In genomic region chr5:24124175-24124574, GRCm38 (mm10) we compare ENCODE assay signal across 10 mouse cellular contexts. TPM values are rescaled to one million over a fixed set of nuclear protein-coding genes. Genes with fewer than 3 reads are reported as not detected.
DNase-seq lines count a peak whose midpoint lies in the region; ATAC-seq and TF ChIP-seq lines count a peak whose summit lies in the region.
"Had no signal": no experiment of that assay in that cellular context is flagged by ENCODE, and none has a peak within 500 bp of the region (broad histone marks: within the 10 kb centered on the region; RNA-seq: fewer than 3 reads in every experiment).

No protein-coding gene starts in this region.

- peak; percentile 33 for DNase-seq in hindbrain, embryonic 11.5 days (ENCODE audit: low spot score)
- DNase-seq in hindbrain, postnatal 0 days (ENCODE audit: low spot score) = no peak
- DNase-seq in embryonic facial prominence, embryonic 10.5 days (ENCODE audit: low spot score) = peak; percentile 31
- no peak for DNase-seq in adrenal gland, postnatal 25 days
- no peak for DNase-seq in lung, postnatal 10 days
- DNase-seq: lung, postnatal 36 days; right cerebral cortex, postnatal 4 days had no signal

- H3K4me2 ChIP-seq in hindbrain, embryonic 11.5 days (replicated peaks; ENCODE audit: low read depth, low read length) = no peak overlapping the region
- H3K4me2 ChIP-seq in hindbrain, postnatal 0 days (ENCODE audit: low read depth, low read length) = no peak overlapping the region
- H3K4me2 ChIP-seq in forebrain, embryonic 16.5 days (ENCODE audit: low read length) = no peak overlapping the region
- H3K4me2 ChIP-seq in neural tube, embryonic 13.5 days = no peak overlapping the region
- H3K4me2 ChIP-seq: limb, embryonic 15.5 days had no signal

- ATAC-seq in hindbrain, embryonic 11.5 days (ENCODE audit: low FRiP score) = peak; percentile 75
- ATAC-seq in hindbrain, postnatal 0 days = no peak
- peak; percentile 57 for ATAC-seq in forebrain, embryonic 16.5 days
- ATAC-seq in neural tube, embryonic 13.5 days (ENCODE audit: low read depth) = peak; percentile 47; the same call in 1 of the 2 replicates

- peaks cover 5% of the 10 kb centered on the region; the same call in 1 of the 2 replicates for H3K4me1 ChIP-seq in hindbrain, embryonic 11.5 days (replicated peaks; ENCODE audit: control insufficient read depth, insufficient read depth, low read length)
- H3K4me1 ChIP-seq in hindbrain, postnatal 0 days (ENCODE audit: insufficient read depth, low read length) = no peaks in the 10 kb centered on the region
- H3K4me1 ChIP-seq in embryonic facial prominence, embryonic 10.5 days = peaks cover 17% of the 10 kb centered on the region
- peaks cover 21% of the 10 kb centered on the region for H3K4me1 ChIP-seq in forebrain, embryonic 16.5 days (replicated peaks; ENCODE audit: control insufficient read depth, insufficient read depth, low read length)
- peaks cover 32% of the 10 kb centered on the region for H3K4me1 ChIP-seq in neural tube, embryonic 13.5 days (replicated peaks)
- H3K4me1 ChIP-seq: limb, embryonic 15.5 days had no signal

- WGBS in hindbrain, embryonic 11.5 days = 72% methylated on average over 1 of the region's 1 CpGs
- 60% methylated on average over 1 of the region's 1 CpGs for WGBS in hindbrain, postnatal 0 days
- WGBS in embryonic facial prominence, embryonic 10.5 days = 47% methylated on average over 1 of the region's 1 CpGs
- WGBS in forebrain, embryonic 16.5 days = 0% methylated on average over 1 of the region's 1 CpGs
- 43% methylated on average over 1 of the region's 1 CpGs for WGBS in neural tube, embryonic 13.5 days

- H3K27me3 ChIP-seq in hindbrain, embryonic 11.5 days (ENCODE audit: control insufficient read depth, insufficient read depth, low read length) = no peaks in the 10 kb centered on the region
- H3K27me3 ChIP-seq in hindbrain, postnatal 0 days (ENCODE audit: insufficient read depth, low read length) = no peaks in the 10 kb centered on the region
- no peaks in the 10 kb centered on the region for H3K27me3 ChIP-seq in embryonic facial prominence, embryonic 10.5 days (replicated peaks; ENCODE audit: low read depth, poor library complexity, severe bottlenecking)
- no peaks in the 10 kb centered on the region for H3K27me3 ChIP-seq in forebrain, embryonic 16.5 days (replicated peaks; ENCODE audit: control insufficient read depth, insufficient read depth, low read length)
- H3K27me3 ChIP-seq in neural tube, embryonic 13.5 days = no peaks in the 10 kb centered on the region
- H3K27me3 ChIP-seq: limb, embryonic 15.5 days had no signal

- no peak overlapping the region for H3K4me3 ChIP-seq in hindbrain, embryonic 11.5 days (ENCODE audit: low read depth, low read length)
- no peak overlapping the region for H3K4me3 ChIP-seq in hindbrain, postnatal 0 days (ENCODE audit: low read length)
- no peak overlapping the region for H3K4me3 ChIP-seq in embryonic facial prominence, embryonic 10.5 days
- no peak overlapping the region for H3K4me3 ChIP-seq in forebrain, embryonic 16.5 days (replicated peaks; ENCODE audit: low read length)
- no peak overlapping the region for H3K4me3 ChIP-seq in neural tube, embryonic 13.5 days
- H3K4me3 ChIP-seq: limb, embryonic 15.5 days had no signal

- no peak overlapping the region for H3K9ac ChIP-seq in hindbrain, embryonic 11.5 days (ENCODE audit: low read depth, low read length)
- H3K9ac ChIP-seq in hindbrain, postnatal 0 days (replicated peaks; ENCODE audit: low read length) = no peak overlapping the region
- peak overlapping the region; percentile 29; the same call in 1 of the 2 replicates for H3K9ac ChIP-seq in forebrain, embryonic 16.5 days (replicated peaks; ENCODE audit: low read depth, low read length)
- H3K9ac ChIP-seq in neural tube, embryonic 13.5 days = peak overlapping the region; percentile 38; the same call in 1 of the 2 replicates
- H3K9ac ChIP-seq: limb, embryonic 15.5 days had no signal

- H3K27ac ChIP-seq in hindbrain, embryonic 11.5 days (ENCODE audit: low read depth, low read length) = peak overlapping the region; percentile 84
- no peak overlapping the region for H3K27ac ChIP-seq in hindbrain, postnatal 0 days
- H3K27ac ChIP-seq in embryonic facial prominence, embryonic 10.5 days (replicated peaks) = peak overlapping the region; percentile 76
- peak overlapping the region; percentile 77 for H3K27ac ChIP-seq in forebrain, embryonic 16.5 days (ENCODE audit: low read length)
- peak overlapping the region; percentile 81 for H3K27ac ChIP-seq in neural tube, embryonic 13.5 days (replicated peaks)
- H3K27ac ChIP-seq: limb, embryonic 15.5 days had no signal

- no peaks in the 10 kb centered on the region for H3K36me3 ChIP-seq in hindbrain, embryonic 11.5 days (ENCODE audit: control insufficient read depth, insufficient read depth, low read length)
- H3K36me3 ChIP-seq in hindbrain, postnatal 0 days (ENCODE audit: insufficient read depth, low read length) = peaks cover 4% of the 10 kb centered on the region; the same call in 1 of the 2 replicates
- peaks cover 24% of the 10 kb centered on the region for H3K36me3 ChIP-seq in embryonic facial prominence, embryonic 10.5 days (replicated peaks)
- no peaks in the 10 kb centered on the region; the same call in 1 of the 2 replicates for H3K36me3 ChIP-seq in forebrain, embryonic 16.5 days (ENCODE audit: control insufficient read depth, insufficient read depth)
- peaks cover 17% of the 10 kb centered on the region for H3K36me3 ChIP-seq in neural tube, embryonic 13.5 days

- H3K9me3 ChIP-seq in hindbrain, embryonic 11.5 days (ENCODE audit: control insufficient read depth, low read length) = no peaks in the 10 kb centered on the region
- no peaks in the 10 kb centered on the region for H3K9me3 ChIP-seq in hindbrain, postnatal 0 days (ENCODE audit: low read length)
- H3K9me3 ChIP-seq in embryonic facial prominence, embryonic 10.5 days = no peaks in the 10 kb centered on the region
- H3K9me3 ChIP-seq in forebrain, embryonic 16.5 days (ENCODE audit: control insufficient read depth, low read length) = no peaks in the 10 kb centered on the region
- H3K9me3 ChIP-seq in neural tube, embryonic 13.5 days = no peaks in the 10 kb centered on the region
- H3K9me3 ChIP-seq: limb, embryonic 15.5 days had no signal

- TF ChIP-seq CTCF in hindbrain, postnatal 0 days (IDR thresholded peaks at IDR 0.05; ENCODE audit: low read depth) = no peak

RNA-seq across cellular contexts. Expression of gene Klhl7, which starts 23.8 kb away (rescaled TPM):
- 95.6 and 103 TPM in 2 replicates for polyA plus RNA-seq in hindbrain, embryonic 11.5 days (2014; fragmentation: Nextera tagmentation; extraction: Ambion mirVana)
- total RNA-seq in hindbrain, postnatal 0 days (2014; rRNA removed) = 101 and 127 TPM in 2 replicates
- 106 and 109 TPM in 2 replicates for polyA plus RNA-seq in hindbrain, postnatal 0 days (2015; fragmentation: Nextera tagmentation; extraction: Ambion mirVana)
- 61.2 and 64.4 TPM in 2 replicates for polyA plus RNA-seq in embryonic facial prominence, embryonic 10.5 days (2016; fragmentation: Nextera tagmentation; extraction: Ambion mirVana)
- 205 and 238 TPM in 2 replicates for polyA plus RNA-seq in forebrain, embryonic 16.5 days (2015; fragmentation: Nextera tagmentation; extraction: Ambion mirVana)
- polyA plus RNA-seq in neural tube, embryonic 13.5 days (2015; fragmentation: Nextera tagmentation; extraction: Ambion mirVana) = 130 and 136 TPM in 2 replicates
- total RNA-seq in adrenal gland, postnatal 25 days (2021) = 34.4 and 39.9 TPM in 2 replicates

RNA-seq across cellular contexts. Expression of gene Nupl2, which starts 40.6 kb away (rescaled TPM):
- polyA plus RNA-seq in hindbrain, embryonic 11.5 days (2014; fragmentation: Nextera tagmentation; extraction: Ambion mirVana) = 18.4 and 21.4 TPM in 2 replicates
- 11.8 and 12.9 TPM in 2 replicates for total RNA-seq in hindbrain, postnatal 0 days (2014; rRNA removed)
- 8.0 and 11.2 TPM in 2 replicates for polyA plus RNA-seq in hindbrain, postnatal 0 days (2015; fragmentation: Nextera tagmentation; extraction: Ambion mirVana)
- 18.8 and 21.0 TPM in 2 replicates for polyA plus RNA-seq in embryonic facial prominence, embryonic 10.5 days (2016; fragmentation: Nextera tagmentation; extraction: Ambion mirVana)
- polyA plus RNA-seq in forebrain, embryonic 16.5 days (2015; fragmentation: Nextera tagmentation; extraction: Ambion mirVana) = 14.4 and 16.7 TPM in 2 replicates
- polyA plus RNA-seq in neural tube, embryonic 13.5 days (2015; fragmentation: Nextera tagmentation; extraction: Ambion mirVana) = 14.1 and 16.6 TPM in 2 replicates
- total RNA-seq in adrenal gland, postnatal 25 days (2021) = 8.8 and 11.8 TPM in 2 replicates

Comparison
In these comparisons a context has a peak if more than half of its experiments do, and no peak if none do; other contexts are left out.
1. DNase-seq: peak in hindbrain, embryonic 11.5 days (single experiment) and embryonic facial prominence, embryonic 10.5 days (single experiment); none in hindbrain, postnatal 0 days (single experiment), adrenal gland, postnatal 25 days (single experiment) and lung, postnatal 10 days (single experiment).
2. H3K9ac ChIP-seq: peak in forebrain, embryonic 16.5 days (single experiment) and neural tube, embryonic 13.5 days (single experiment); none in hindbrain, embryonic 11.5 days (single experiment) and hindbrain, postnatal 0 days (single experiment).